Mouse (Mus musculus): ENCODE measurements around the gene Hoxc9. TPM values are rescaled to one million over a fixed set of nuclear protein-coding genes. Genes with fewer than 3 reads are reported as not detected.

Hoxc9 gene
- not detected for total RNA-seq (2023)

DNA sequence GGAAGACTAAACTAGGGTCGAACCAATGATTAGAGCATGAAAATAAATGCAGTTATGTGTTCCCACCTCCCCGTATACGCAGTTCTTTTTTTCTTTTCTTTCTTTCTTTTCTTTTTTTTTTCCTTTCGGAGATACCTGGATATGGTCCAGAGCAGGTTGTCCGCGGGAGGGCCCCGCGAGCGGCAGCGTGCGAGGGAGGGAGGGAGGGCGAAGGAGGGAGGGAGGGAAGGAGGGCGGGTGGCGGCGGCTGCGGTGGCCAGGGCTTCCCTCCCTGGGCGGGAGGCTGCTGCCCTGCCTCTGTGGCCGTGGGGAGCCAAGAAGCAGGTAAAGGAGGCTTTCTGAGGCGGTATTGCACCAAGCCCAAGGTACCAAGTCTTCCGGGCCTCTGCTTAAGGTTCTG is at the start of gene Hoxc9:
Gene Hoxc9, plus strand, starts transcription at position 269 of the 400 bp plus-strand sequence.

DNA sequence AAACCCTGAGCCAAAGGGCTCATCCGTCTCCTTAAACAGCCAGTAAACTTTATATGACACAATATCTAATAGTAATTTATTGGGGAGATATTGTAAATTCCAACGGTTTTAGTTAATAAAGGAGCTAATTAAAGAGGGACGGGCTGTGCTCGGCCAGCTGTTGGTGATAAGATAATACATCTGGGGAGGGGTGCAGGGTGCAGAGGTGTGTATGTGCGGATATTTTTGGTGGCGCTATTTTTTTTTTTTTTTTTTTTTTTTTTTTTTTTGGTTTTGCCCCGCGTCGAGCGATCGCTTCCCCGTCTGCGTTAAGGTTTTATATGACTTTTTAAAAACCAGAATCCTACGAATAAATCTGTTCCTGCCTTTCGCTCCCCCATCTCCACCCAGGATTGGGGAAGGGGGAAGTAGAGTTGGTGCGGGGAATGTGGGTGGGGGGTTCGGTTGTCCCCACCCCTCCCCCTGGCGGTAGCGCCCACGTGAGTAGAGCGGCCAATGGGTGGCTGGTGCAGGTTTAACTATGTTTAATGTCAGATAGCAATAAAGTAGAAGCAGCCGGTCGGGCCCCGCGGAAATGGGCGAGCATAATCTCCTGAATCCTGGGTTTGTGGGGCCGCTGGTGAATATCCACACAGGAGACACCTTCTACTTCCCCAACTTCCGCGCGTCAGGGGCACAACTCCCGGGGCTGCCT is 39.8 kb upstream of the Hoxc9 start, which contains the start of gene Hoxc12:
Gene Hoxc12, plus strand, starts transcription at position 479 of the 694 bp plus-strand sequence.

GRCm38 (mm10) chr15:102954192-102955006 is 21.8 kb upstream of the Hoxc9 start, which contains the start of gene Hoxc11:
TSS of gene Hoxc11 (plus strand) at chr15:102954427.

GRCm38 (mm10) chr15:102966776-102967311 is 9.4 kb upstream of the Hoxc9 start, which contains the start of gene Hoxc10:
TSS of gene Hoxc10 (plus strand) at chr15:102966796.

DNA sequence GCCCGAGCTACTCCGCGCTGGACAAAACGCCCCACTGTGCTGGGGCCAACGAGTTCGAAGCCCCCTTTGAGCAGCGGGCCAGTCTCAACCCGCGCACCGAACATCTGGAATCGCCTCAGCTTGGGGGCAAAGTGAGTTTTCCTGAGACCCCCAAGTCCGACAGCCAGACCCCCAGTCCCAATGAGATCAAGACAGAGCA is 9.0 kb upstream of the Hoxc9 start, which contains the start of gene Hoxc5:
Gene Hoxc5, plus strand, starts transcription at position 132 of the 199 bp plus-strand sequence.

DNA sequence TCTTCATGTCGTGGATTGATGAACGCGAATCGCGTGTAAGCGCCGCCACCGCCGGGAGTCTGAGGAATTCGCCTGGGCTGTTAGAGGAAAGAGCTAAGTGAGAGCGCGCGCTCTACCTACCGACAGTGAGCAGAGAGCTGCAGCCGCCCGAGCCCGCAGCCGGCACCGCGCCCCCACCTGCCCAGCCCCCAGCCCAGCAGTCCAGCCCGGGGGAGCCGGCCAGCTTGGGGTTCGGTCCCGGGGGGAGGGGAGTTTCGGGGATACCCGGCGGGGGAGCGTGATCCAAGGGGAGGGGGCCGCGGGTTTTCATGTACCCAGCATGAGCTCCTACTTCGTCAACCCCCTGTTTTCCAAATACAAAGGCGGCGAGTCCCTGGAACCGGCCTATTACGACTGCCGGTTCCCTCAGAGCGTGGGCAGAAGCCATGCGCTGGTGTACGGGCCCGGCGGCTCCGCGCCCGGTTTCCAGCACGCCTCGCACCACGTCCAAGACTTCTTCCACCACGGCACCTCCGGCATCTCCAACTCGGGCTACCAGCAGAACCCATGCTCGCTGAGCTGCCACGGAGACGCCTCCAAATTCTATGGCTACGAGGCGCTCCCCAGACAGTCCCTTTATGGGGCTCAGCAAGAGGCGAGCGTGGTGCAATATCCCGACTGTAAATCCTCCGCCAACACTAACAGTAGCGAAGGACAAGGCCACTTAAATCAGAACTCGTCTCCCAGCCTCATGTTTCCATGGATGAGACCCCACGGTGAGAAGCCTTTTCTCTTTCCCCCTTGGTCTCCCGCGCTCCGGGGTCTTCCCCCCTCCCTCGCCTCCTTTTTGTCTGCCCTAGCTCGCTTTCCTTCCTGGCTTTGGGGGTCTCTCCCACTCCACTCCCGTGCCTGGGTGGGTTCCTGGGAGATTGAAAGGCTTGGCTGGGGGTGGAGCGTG is 14.5 kb downstream of the Hoxc9 start, which contains the start of gene Hoxc8:
Gene Hoxc8, plus strand, starts transcription at position 147 of the 937 bp plus-strand sequence.

GRCm38 (mm10) chr15:102997939-102998355 is 21.7 kb downstream of the Hoxc9 start, which contains the start of gene Hoxc6:
TSS of gene Hoxc6 (plus strand) at chr15:102998257.

GRCm38 (mm10) chr15:103018636-103019035 is 42.4 kb downstream of the Hoxc9 start, which contains the start of gene Hoxc4:
TSS of gene Hoxc4 (plus strand) at chr15:103018934.

Other genes starting within 250 kb of the Hoxc9 start
- not detected for gene Hoxc13, start 55.3 kb upstream of the Hoxc9 start, total RNA-seq (2023)
- gene Hoxc12, start 39.7 kb upstream of the Hoxc9 start, total RNA-seq (2023): not detected
- not detected for gene Hoxc11, start 22.0 kb upstream of the Hoxc9 start, total RNA-seq (2023)
- gene Hoxc10, start 9.6 kb upstream of the Hoxc9 start, total RNA-seq (2023): not detected
- gene Hoxc5, start 9.0 kb upstream of the Hoxc9 start, total RNA-seq (2023): not detected
- not detected for gene Hoxc8, start 14.2 kb downstream of the Hoxc9 start, total RNA-seq (2023)
- gene Hoxc6, start 21.8 kb downstream of the Hoxc9 start, total RNA-seq (2023): not detected
- gene Hoxc4, start 42.5 kb downstream of the Hoxc9 start, total RNA-seq (2023): not detected
- 6.0 TPM for gene Smug1, start 190.7 kb downstream of the Hoxc9 start, total RNA-seq (2023)